Mouse (Mus musculus) layer of hippocampus, adult 8-10 months (tissue): Measurements from ENCODE around the gene Vps33b. TPM values are rescaled to one million over a fixed set of nuclear protein-coding genes. Genes with fewer than 3 reads are reported as not detected.

Source experiments
- DNase-seq, 2 experiments: peaks; one replicate each; pipeline ENCODE4 v3.0.0; 2022; ENCODE audit warnings: low spot score in 2 of 2
- total RNA-seq, 4 experiments: library from RNA; stranded (reverse); gene quantifications; 2 replicates each; pipeline ENCODE4 v1.2.4; 2022

Vps33b gene
- total RNA-seq, 4 experiments from 2014 or later = 19.8 to 27.7 (median 23.7) TPM

GRCm38 (mm10) chr7:80267764-80268163, 1.7 kb upstream of the Vps33b start:
- DNase-seq = no peak

DNA sequence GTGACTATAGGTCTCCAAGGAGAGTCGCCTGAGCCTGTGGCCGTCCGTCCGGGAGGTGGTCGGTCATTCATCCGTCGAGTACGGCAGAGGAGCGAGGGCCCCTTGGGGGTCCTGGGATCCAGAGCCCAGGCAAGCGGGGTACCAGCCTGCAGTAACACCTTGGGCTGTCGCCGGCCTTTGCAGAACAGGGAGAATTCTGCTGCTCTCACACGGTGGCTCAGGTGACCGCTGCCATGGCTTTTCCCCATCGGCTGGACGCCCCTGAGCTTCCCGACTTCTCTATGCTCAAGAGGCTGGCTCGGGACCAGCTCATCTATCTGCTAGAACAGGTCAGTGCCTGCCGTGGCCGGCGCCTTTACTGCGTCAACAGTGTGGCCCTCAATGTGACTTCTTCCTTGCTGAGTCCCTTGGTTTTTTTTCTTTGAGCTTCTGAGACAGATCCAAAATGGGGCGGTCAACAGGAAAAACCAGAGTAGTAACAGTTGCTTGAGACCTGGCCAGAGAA, 354 bp downstream of the Vps33b start:
- no peak for DNase-seq

DNA sequence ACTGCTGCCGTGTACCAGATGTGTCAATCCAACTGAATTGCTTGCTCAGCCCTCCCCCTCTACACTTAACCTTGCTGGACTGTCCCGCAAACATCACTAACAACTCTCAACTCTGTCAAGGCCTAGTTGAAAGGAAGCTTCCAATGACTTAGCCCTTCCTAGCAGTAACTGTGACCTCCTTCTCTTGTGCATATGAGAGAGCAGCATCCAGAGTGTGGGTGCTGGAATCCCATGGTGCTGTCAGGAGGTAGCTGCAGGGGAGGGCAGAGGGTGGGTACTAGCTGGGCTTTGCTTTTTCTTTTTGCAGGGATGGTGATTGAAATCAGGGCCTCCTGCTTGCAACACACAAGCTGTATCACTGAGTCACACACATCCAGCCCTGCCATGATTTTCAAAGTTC, 4.0 kb downstream of the Vps33b start:
- DNase-seq = no peak

GRCm38 (mm10) chr7:80276374-80276773, 6.9 kb downstream of the Vps33b start:
- DNase-seq = no peak

DNA sequence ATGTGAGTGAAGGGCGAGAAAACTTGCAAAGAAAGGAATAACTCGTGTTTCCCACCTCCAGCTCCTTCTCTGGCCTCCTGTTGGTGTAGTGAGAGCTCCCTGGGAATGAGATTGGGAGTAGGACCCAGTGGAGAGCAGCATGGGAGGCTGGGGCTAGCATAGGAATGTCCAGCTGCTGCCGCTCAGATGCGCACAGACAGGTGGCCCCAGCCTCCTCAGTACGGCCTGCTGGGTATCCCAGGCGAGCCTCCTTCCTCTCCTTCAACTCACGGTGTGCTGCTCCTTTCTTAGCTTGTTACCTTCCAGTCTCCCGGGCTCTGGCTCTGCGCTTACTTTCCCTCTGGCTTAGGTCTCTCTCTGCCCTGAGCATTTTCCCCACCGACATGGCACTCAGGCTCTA, 10.6 kb downstream of the Vps33b start:
- DNase-seq = no peak

DNA sequence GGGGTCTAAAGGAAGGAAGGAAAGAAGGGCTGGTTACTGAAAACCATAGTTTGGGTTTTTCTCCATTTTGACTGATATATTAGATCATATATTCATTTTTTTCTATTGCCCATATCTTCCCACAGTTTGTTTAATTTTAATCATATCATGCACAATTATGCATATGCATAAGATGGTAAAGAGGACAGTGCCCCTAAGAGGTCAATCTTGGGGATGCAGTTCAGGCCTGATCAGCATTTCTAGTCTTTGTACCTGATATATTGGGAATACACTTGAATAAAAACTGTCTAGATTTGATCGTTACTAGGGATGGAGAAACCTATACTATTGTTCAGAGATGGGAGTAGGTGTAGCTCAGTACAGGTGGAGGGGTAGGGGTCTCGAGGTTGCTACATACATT, 11.5 kb downstream of the Vps33b start:
- no peak for DNase-seq

DNA sequence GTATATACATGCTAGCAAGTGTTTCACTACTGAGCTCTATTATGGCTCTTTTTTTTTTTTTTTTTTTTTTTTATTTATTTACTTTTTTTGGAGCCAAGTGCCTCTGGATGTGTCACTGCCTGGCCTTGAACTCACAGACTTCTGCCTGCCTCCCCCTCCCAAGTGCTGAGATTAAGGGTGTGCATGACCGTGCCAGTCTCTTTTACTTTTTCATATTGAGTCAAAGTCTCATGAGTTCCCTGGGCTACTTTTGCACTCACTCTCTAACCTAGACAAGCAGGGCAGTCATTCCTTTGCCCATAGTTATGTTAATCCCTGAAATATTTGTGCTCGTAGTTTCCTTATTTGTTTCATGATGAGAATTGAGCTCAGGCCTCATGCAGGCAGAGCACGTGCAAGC, 12.2 kb downstream of the Vps33b start:
- no peak for DNase-seq

DNA sequence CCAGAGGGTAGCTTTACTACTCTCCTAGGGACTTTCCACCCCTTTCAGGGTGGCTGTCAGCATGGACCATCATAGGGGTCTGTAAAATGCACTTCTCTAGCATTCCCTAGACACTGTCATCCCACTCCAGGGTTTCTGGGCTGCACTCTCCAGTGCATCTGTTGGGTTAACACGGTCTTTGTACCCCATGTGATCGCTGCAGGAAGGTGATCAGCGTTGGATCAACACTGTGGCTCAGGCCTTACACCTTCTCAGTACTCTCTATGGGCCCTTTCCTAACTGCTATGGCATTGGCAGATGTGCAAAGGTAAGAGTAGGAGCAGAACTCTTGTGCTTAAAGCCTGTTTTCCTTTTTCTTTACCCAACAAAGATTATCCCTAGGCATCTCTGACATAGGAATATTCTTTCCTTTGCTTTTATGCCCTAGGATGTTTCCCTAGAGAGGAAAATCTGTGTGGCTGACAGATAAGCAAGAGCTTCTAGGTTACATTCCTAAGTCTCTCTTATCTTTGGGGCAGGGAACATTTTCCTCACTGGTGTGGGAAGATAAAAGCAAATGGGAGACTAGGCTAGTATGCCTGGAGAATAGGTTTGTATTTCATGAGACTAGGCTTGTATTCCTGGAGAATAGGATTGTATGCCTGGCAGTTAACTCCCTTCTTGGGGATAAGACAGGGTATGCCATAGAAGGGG, 13.9 kb downstream of the Vps33b start:
- DNase-seq = no peak

DNA sequence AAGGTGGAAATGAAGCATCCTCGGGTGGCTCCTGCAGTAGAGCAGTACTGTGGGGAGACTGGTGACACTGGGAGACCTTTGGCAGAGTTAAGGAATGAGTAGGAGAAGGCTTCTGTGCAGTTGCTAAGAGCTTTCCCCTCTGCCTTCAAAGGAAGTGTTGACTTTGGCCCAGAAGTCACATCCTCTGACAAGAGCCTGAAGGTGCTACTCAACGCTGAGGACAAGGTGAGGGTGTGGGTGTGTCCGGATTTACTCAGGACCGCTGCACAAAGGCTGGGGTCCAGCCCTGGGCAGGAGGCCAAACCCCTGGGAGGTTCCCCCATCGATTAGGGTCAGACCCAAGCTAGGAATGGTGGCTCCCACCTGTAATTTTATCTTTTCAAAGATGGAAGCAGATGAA, 14.9 kb downstream of the Vps33b start:
- DNase-seq = no peak

DNA sequence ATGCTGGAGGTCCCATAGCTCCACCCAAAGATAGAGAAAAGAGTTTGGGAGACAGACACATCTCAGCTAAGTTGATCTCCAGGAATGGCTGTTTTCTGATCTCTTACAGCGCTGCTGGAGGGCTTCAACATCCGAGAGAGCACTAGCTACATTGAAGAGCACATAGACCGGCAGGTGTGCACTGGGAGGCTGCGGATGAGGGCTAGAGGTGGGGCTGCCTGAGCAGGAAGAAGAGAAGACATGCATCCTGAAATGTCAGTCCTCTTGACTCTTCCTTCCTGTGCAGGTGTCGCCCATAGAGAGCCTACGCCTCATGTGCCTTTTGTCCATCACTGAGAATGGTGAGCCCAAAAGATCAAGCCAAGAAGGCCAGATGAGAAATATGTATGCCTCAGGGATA, 16.3 kb downstream of the Vps33b start:
- no peak for DNase-seq

GRCm38 (mm10) chr7:80287736-80288135, 18.3 kb downstream of the Vps33b start:
- DNase-seq = no peak

DNA sequence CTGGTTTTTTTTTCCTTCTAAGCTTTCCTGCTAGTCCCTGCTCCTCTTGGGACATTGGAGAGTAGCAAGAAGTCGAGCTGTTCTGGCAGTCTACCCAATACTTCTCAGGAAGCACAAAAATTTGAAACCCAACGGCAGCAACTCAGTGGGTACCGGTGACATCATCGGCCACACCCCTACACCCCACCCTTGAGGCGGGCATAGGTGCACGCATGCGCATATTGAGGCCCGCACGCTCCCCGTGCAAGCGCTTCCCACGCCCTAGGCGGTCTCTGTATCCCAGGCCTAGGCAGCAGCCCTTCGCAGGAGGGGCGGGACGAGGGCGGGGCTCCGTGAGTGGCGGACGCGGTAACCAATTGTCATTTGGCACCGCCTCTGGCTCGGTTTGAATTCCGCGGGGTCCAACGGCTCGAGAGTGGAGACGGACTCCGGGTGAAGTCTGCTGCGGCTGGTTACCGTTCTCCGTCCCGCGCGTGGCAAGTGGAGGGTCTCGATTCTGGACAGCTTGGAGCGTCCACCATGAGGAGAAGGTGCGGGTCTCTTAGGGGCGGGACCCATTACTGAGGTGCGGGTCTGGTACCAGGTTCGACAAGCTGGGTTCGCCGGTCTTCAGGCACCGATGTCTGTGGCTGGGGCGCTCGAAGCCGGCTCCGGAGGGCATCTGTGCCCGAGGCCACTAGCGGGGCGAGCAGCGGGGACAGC, 24.8 kb downstream of the Vps33b start, which contains the start of gene Prc1:
Prc1 (plus strand) TSS at position 389 of the 702 bp plus-strand sequence.
- peak; percentile 97 to 99 for DNase-seq

- DNase-seq = no peak
Observed at GRCm38 (mm10) chr7:80294764-80295648, 25.6 kb downstream of the Vps33b start.

- DNase-seq = no peak
Observed at GRCm38 (mm10) chr7:80296462-80296861, 27.0 kb downstream of the Vps33b start.

DNA sequence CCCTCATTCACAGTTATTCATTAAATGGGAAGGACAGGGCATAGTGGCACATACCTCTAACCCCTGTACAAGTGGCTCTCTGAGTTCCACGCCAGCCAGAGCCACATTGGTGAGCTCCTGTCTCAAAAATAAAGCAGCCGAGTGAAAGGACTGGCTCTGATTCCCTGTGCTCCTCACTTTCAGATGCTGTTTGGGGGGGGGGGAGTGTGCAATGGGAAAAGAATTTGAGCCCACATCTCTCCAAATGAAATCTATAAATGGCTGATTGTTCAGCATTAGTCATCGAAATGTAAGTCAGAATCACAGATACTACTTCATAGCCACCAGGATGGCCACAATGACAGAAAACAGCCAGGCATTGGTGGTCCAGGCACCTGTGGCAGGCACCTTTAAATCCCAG, 27.6 kb downstream of the Vps33b start:
- no peak for DNase-seq

DNA sequence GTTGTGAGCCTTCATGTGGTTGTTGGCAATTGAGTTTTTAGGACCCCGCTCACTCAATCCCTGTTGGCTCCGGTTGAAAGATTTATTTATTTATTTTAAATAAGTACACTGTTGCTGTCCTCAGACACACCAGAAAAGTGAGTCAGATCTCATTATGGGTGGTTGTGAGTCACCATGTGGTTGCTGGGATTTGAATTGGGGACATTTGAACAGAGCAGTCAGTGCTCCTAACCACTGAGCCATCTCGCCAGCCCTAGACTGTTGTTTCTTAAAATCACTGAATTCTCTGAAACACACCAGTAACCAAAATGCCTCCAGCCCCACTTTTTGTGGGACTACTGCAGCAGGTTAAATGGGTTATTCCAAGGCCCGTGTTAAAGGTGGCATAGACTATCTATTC, 29.3 kb downstream of the Vps33b start:
- DNase-seq = no peak

DNA sequence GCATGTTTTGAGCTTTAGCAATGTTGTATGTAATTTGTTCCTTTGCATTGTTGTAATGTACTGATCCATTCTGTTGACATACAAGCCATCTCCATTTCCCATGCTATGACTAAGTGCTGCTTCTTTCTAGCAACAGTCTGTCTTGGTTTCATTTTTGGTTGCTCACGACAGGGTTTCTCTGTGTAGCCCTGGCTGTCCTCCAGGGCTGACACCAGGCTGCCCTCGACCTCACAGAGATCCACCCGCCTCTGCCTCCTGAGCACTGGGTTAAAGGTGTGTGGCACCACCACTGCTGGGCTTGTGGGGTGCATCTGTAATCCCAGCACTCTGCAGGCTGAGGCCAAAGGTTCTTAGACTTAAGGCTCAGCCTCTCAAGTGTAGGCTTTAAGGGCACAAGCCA, 30.1 kb downstream of the Vps33b start:
- DNase-seq = no peak

GRCm38 (mm10) chr7:80301522-80301921, 32.1 kb downstream of the Vps33b start:
- DNase-seq = no peak

GRCm38 (mm10) chr7:80307766-80308165, 38.3 kb downstream of the Vps33b start:
- no peak for DNase-seq

- DNase-seq = no peak
Observed at GRCm38 (mm10) chr7:80310771-80311170, 41.3 kb downstream of the Vps33b start.

DNA sequence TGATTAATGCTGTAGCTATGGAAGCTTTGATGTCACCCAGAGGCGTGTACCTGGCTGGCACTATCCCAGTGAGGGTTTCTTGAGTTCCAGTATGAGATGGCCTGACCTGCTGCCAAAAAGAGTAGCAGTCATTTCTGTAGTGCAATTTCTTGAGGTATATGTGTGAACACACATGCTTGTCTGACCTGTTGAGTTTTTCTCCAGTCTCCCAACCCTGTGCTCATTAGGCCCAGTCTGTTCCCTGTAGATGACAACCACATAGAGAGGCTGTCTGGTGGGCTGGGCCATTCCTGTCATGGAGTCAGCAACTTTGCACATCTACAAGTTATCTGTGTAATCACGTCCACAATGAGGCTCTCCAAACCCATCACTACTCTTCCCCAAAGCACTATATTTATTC, 46.3 kb downstream of the Vps33b start:
- no peak for DNase-seq
